Mouse (Mus musculus) G1E (cell line): ENCODE results near the gene Zfp36l1.

Experiments used
- CTCF ChIP-seq: IDR thresholded peaks from 2 replicates; pipeline ENCODE4 v1.5.1; 2012; ENCODE audit warnings: low read depth, low read length, inconsistent platforms, mixed read lengths
- GATA1 ChIP-seq: IDR thresholded peaks from 2 replicates; pipeline ENCODE4 v1.6.1; 2012; ENCODE audit warnings: borderline replicate concordance, low read length, inconsistent platforms, mixed read lengths
- GATA2 ChIP-seq: IDR thresholded peaks from 2 replicates; pipeline ENCODE4 v1.6.1; 2012; ENCODE audit warnings: low read depth, low read length, inconsistent platforms, borderline replicate concordance
- POLR2AphosphoS5 ChIP-seq: IDR thresholded peaks from 2 replicates; pipeline ENCODE4 v1.6.1; 2012; ENCODE audit warnings: low read depth, low read length, inconsistent platforms; ENCODE audit not compliant: insufficient replicate concordance

DNA sequence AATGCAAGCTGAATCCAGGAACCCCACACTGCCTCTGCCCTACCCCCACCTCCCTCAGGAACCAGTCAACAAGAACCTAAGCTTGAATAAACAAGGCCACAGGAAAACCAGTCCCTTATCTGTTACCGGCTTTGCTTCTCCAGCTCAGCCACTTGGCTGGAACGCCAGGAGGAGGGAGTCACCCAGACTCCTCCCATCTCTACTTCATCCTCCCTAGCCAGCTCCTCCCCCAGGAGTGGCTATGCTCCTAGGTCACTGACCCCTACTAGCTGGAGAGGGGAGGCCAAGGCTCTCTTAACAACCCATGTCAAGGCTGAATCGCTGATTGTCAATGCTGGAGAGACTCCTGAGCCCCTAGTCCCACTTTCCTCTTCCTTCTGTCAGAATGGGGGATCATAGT, 28.9 kb downstream of the Zfp36l1 start:
- TF ChIP-seq CTCF (no peak), GATA2 (no peak), POLR2AphosphoS5 (no peak), GATA1 (no peak)
